Mouse (Mus musculus): Measurements from ENCODE around the gene Gas2l3. TPM values are rescaled to one million over a fixed set of nuclear protein-coding genes. Genes with fewer than 3 reads are reported as not detected.
A peak's percentile ranks its signal among the peaks of the same experiment; 100 is the strongest.

Gene Gas2l3
- total and polyA plus RNA-seq, 2 experiments from 2014 or later: 1.7 to 3.7 TPM

- WGBS: 88% methylated on average over 18 of the region's 18 CpGs
- ATAC-seq (ENCODE audit: low FRiP score): no peak
Observed at GRCm38 (mm10) chr10:89483812-89484602, 40.2 kb upstream of the Gas2l3 start.

GRCm38 (mm10) chr10:89483113-89483512, 39.3 kb upstream of the Gas2l3 start:
- H3K9me3 ChIP-seq (ENCODE audit: low read length): no peaks in the 10 kb centered on the region
- DNase-seq (ENCODE audit: low spot score) (no peak), ATAC-seq (ENCODE audit: low FRiP score) (no peak)
- no peak overlapping the region for H3K27ac ChIP-seq (ENCODE audit: low read depth, low read length)
- no peak overlapping the region for H3K4me2 ChIP-seq (ENCODE audit: low read depth, low read length, poor library complexity, severe bottlenecking)
- no peaks in the 10 kb centered on the region for H3K36me3 ChIP-seq (ENCODE audit: insufficient read depth, low read length)
- no peak overlapping the region for H3K4me3 ChIP-seq (ENCODE audit: low read depth, low read length)
- 91% methylated on average over 14 of the region's 14 CpGs for WGBS
- H3K4me1 ChIP-seq (ENCODE audit: insufficient read depth, low read length): no peaks in the 10 kb centered on the region
- H3K9ac ChIP-seq (replicated peaks; ENCODE audit: low read length, poor library complexity, severe bottlenecking): no peak overlapping the region
- TF ChIP-seq CTCF (IDR thresholded peaks at IDR 0.05): no peak
- no peaks in the 10 kb centered on the region for H3K27me3 ChIP-seq (ENCODE audit: insufficient read depth, low read length)

More at GRCm38 (mm10) chr10:89483812-89484602, 40.2 kb upstream of the Gas2l3 start:
- H3K27ac ChIP-seq (ENCODE audit: low read depth, low read length): no peak overlapping the region
- H3K4me2 ChIP-seq (ENCODE audit: low read depth, low read length, poor library complexity, severe bottlenecking): no peak overlapping the region
- H3K4me3 ChIP-seq (ENCODE audit: low read depth, low read length): no peak overlapping the region
- H3K9me3 ChIP-seq (ENCODE audit: low read length): no peaks in the 10 kb centered on the region
- no peak overlapping the region for H3K9ac ChIP-seq (replicated peaks; ENCODE audit: low read length, poor library complexity, severe bottlenecking)
- H3K27me3 ChIP-seq (ENCODE audit: insufficient read depth, low read length): no peaks in the 10 kb centered on the region
- no peaks in the 10 kb centered on the region for H3K4me1 ChIP-seq (ENCODE audit: insufficient read depth, low read length)
- TF ChIP-seq CTCF (IDR thresholded peaks at IDR 0.05): no peak
- no peak for DNase-seq (ENCODE audit: low spot score)
- H3K36me3 ChIP-seq (ENCODE audit: insufficient read depth, low read length): no peaks in the 10 kb centered on the region

GRCm38 (mm10) chr10:89482142-89482681, 38.4 kb upstream of the Gas2l3 start:
- H3K9me3 ChIP-seq (ENCODE audit: low read length): no peaks in the 10 kb centered on the region
- no peak overlapping the region for H3K27ac ChIP-seq (ENCODE audit: low read depth, low read length)
- peak overlapping the region; percentile 21; the same call in 1 of the 2 replicates for H3K4me2 ChIP-seq (ENCODE audit: low read depth, low read length, poor library complexity, severe bottlenecking)
- 20% methylated on average over 10 of the region's 10 CpGs for WGBS
- no peaks in the 10 kb centered on the region for H3K4me1 ChIP-seq (ENCODE audit: insufficient read depth, low read length)
- H3K36me3 ChIP-seq (ENCODE audit: insufficient read depth, low read length): no peaks in the 10 kb centered on the region
- no peak for DNase-seq (ENCODE audit: low spot score)
- no peak for TF ChIP-seq CTCF (IDR thresholded peaks at IDR 0.05)
- no peak for ATAC-seq (ENCODE audit: low FRiP score)
- no peak overlapping the region for H3K9ac ChIP-seq (replicated peaks; ENCODE audit: low read length, poor library complexity, severe bottlenecking)
- H3K4me3 ChIP-seq (ENCODE audit: low read depth, low read length): no peak overlapping the region
- no peaks in the 10 kb centered on the region for H3K27me3 ChIP-seq (ENCODE audit: insufficient read depth, low read length)

- H3K27me3 ChIP-seq (ENCODE audit: insufficient read depth, low read length): no peaks in the 10 kb centered on the region
- H3K9ac ChIP-seq (replicated peaks; ENCODE audit: low read length, poor library complexity, severe bottlenecking): no peak overlapping the region
- no peak overlapping the region for H3K4me3 ChIP-seq (ENCODE audit: low read depth, low read length)
- no peak overlapping the region for H3K27ac ChIP-seq (ENCODE audit: low read depth, low read length)
- H3K36me3 ChIP-seq (ENCODE audit: insufficient read depth, low read length): no peaks in the 10 kb centered on the region
- ATAC-seq (ENCODE audit: low FRiP score): no peak
- no peak for TF ChIP-seq CTCF (IDR thresholded peaks at IDR 0.05)
- H3K4me2 ChIP-seq (ENCODE audit: low read depth, low read length, poor library complexity, severe bottlenecking): no peak overlapping the region
- H3K9me3 ChIP-seq (ENCODE audit: low read length): no peaks in the 10 kb centered on the region
- no peaks in the 10 kb centered on the region for H3K4me1 ChIP-seq (ENCODE audit: insufficient read depth, low read length)
- 29% methylated on average over 7 of the region's 7 CpGs for WGBS
- DNase-seq (ENCODE audit: low spot score): no peak
Observed at GRCm38 (mm10) chr10:89481638-89482037, 37.9 kb upstream of the Gas2l3 start.

- Histone ChIP-seq H3K4me3 (ENCODE audit: low read depth, low read length) (no peak overlapping the region), H3K27ac (ENCODE audit: low read depth, low read length) (no peak overlapping the region), H3K4me2 (ENCODE audit: low read depth, low read length, poor library complexity, severe bottlenecking) (no peak overlapping the region), H3K9me3 (ENCODE audit: low read length) (no peaks in the 10 kb centered on the region), H3K27me3 (ENCODE audit: insufficient read depth, low read length) (no peaks in the 10 kb centered on the region), H3K9ac (replicated peaks; ENCODE audit: low read length, poor library complexity, severe bottlenecking) (no peak overlapping the region), H3K4me1 (ENCODE audit: insufficient read depth, low read length) (no peaks in the 10 kb centered on the region), H3K36me3 (ENCODE audit: insufficient read depth, low read length) (no peaks in the 10 kb centered on the region)
- DNase-seq (ENCODE audit: low spot score) (no peak), ATAC-seq (ENCODE audit: low FRiP score) (no peak)
- WGBS: 88% methylated on average over 8 of the region's 8 CpGs
- no peak for TF ChIP-seq CTCF (IDR thresholded peaks at IDR 0.05)
Observed at GRCm38 (mm10) chr10:89478766-89479165, 35.0 kb upstream of the Gas2l3 start.

Measured in midbrain, postnatal 0 days (tissue).